Mouse (Mus musculus) lung, embryonic 16.5 days (tissue): ENCODE data around the gene Hist1h2ag. TPM values are rescaled to one million over a fixed set of nuclear protein-coding genes. Genes with fewer than 3 reads are reported as not detected.
A peak's percentile ranks its signal among the peaks of the same experiment; 100 is the strongest.

ENCODE experiments used
- ATAC-seq: fragments of 200-750 bp; cut with Nextera tagmentation; 2 replicates; pipeline ENCODE4 v1.8.0; 2017; ENCODE audit warnings: low read depth, mild to moderate bottlenecking, moderate library complexity
- H3K27ac ChIP-seq: fragments of 300-500 bp; sonication (generic); 2 replicates; pipeline ENCODE4 v1.5.1; 2014; ENCODE audit warnings: mild to moderate bottlenecking, control low read depth, low read length
- H3K27me3 ChIP-seq: fragments of 300-500 bp; sonication (generic); 2 replicates; pipeline ENCODE4 v1.6.1; 2014; ENCODE audit warnings: low read depth, low read length, mixed read lengths; ENCODE audit not compliant: control insufficient read depth, insufficient read depth
- H3K36me3 ChIP-seq: fragments of 300-500 bp; sonication (generic); 2 replicates; pipeline ENCODE4 v1.6.1; 2014; ENCODE audit warnings: low read length; ENCODE audit not compliant: control insufficient read depth, insufficient read depth
- H3K4me1 ChIP-seq: fragments of 300-500 bp; sonication (generic); replicated peaks from 2 replicates; pipeline ENCODE4 v1.6.1; 2014; ENCODE audit warnings: low read length, mixed read lengths; ENCODE audit not compliant: control insufficient read depth, insufficient read depth
- H3K4me2 ChIP-seq: fragments of 300-500 bp; sonication (generic); 2 replicates; pipeline ENCODE4 v1.6.1; 2014; ENCODE audit warnings: low read depth, low read length, control low read depth
- H3K4me3 ChIP-seq: fragments of 300-500 bp; sonication (generic); 2 replicates; pipeline ENCODE4 v1.5.1; 2014; ENCODE audit warnings: mild to moderate bottlenecking, low read length, control low read depth
- H3K9ac ChIP-seq: fragments of 300-500 bp; sonication (generic); 2 replicates; pipeline ENCODE4 v1.6.1; 2014; ENCODE audit warnings: low read length, control low read depth
- H3K9me3 ChIP-seq: fragments of 300-500 bp; sonication (generic); 2 replicates; pipeline ENCODE4 v1.6.1; 2016; ENCODE audit warnings: low read length; ENCODE audit not compliant: control insufficient read depth
- WGBS: fragments of 180-500 bp; shearing (Covaris S2); extraction: QIAGEN DNeasy Blood & Tissue Kit; methylation state at CpG from one replicate; pipeline ENCODE4 v1.1.7; 2014; 5-methylcytosine and 5-hydroxymethylcytosine counted together
- polyA plus RNA-seq: library from polyadenylated mRNA; unstranded; fragments of >200 nt; fragmentation: Nextera tagmentation; extraction: Ambion mirVana; gene quantifications from 2 replicates; pipeline ENCODE4 v1.2.1, GENCODE M21; 2015

Hist1h2ag gene
- polyA plus RNA-seq, 1 experiment from 2014 or later: 53.7 TPM

GRCm38 (mm10) chr13:22029928-22030327, 12.8 kb downstream of the Hist1h2ag start:
- H3K27ac ChIP-seq: no peak overlapping the region
- H3K36me3 ChIP-seq: no peaks in the 10 kb centered on the region
- no peaks in the 10 kb centered on the region for H3K27me3 ChIP-seq
- WGBS: 42% methylated on average over 8 of the region's 8 CpGs
- no peak overlapping the region for H3K4me3 ChIP-seq
- no peaks in the 10 kb centered on the region for H3K9me3 ChIP-seq
- H3K4me2 ChIP-seq: peak overlapping the region; percentile 65; the same call in 1 of the 2 replicates
- no peak overlapping the region for H3K9ac ChIP-seq
- H3K4me1 ChIP-seq: peaks cover 15% of the 10 kb centered on the region
- no peak for ATAC-seq

- Histone ChIP-seq H3K4me1 (peaks cover 6% of the 10 kb centered on the region), H3K9ac (peak overlapping the region; percentile 70), H3K36me3 (no peaks in the 10 kb centered on the region), H3K4me3 (peak overlapping the region; percentile 62), H3K27me3 (no peaks in the 10 kb centered on the region), H3K27ac (peak overlapping the region; percentile 90), H3K9me3 (no peaks in the 10 kb centered on the region), H3K4me2 (peak overlapping the region; percentile 65)
- WGBS: under 1% methylated on average over 40 of the region's 40 CpGs
- peak; percentile 84 for ATAC-seq
Observed at GRCm38 (mm10) chr13:22028673-22029460, 13.9 kb downstream of the Hist1h2ag start.

DNA sequence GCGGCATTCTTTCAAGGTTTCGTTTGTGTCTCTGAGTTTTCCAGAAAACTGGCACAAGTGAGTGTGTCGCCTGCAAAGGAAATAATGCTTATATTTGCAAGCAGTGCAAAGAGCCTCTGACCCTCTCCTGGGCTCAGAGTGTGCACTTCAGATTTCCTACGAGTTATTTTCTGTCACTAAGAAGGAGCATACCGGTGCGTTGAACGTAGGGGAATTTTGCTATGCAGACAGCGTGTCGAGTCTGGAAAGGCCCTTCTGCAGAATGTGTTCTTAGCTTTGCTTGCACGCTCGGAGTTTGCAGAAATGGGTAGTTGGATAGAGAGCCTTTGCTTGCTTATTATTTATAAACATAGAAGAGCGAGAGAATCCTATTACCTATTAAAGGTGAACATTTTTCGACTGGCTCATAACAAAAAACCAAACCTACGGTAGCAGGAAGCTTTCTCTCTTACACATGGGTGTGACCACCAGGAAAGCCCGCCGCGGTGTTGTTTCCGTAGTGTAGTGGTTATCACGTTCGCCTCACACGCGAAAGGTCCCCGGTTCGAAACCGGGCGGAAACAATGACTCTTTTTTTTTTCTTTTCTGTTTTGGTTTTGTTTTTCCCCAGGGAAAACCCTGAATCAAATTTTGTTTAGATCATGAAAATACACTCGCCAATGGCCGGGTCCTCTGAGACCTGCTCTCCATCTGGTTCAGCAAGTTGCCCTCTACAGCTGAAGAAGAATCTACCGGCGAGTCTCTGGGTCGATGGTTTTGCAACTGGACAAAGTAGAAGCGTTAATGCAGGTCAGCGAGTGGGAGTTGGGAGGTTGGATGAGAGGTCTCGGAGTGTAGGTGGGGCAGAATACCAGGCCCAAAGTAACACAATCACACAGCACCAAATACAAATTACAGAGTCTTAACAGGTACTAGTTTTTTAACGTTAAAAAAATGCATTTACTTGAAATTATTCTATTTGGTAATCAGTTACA, 16.4 kb downstream of the Hist1h2ag start:
- peak overlapping the region; percentile 61 for H3K9ac ChIP-seq
- no peaks in the 10 kb centered on the region for H3K9me3 ChIP-seq
- peak overlapping the region; percentile 56 for H3K27ac ChIP-seq
- under 1% methylated on average over 35 of the region's 35 CpGs for WGBS
- no peaks in the 10 kb centered on the region for H3K36me3 ChIP-seq
- ATAC-seq: no peak
- H3K4me2 ChIP-seq: peak overlapping the region; percentile 71
- H3K4me1 ChIP-seq: peaks cover 6% of the 10 kb centered on the region; the same call in 1 of the 2 replicates
- H3K4me3 ChIP-seq: peak overlapping the region; percentile 53
- no peaks in the 10 kb centered on the region for H3K27me3 ChIP-seq

GRCm38 (mm10) chr13:22022241-22022640, 20.5 kb downstream of the Hist1h2ag start:
- H3K27ac ChIP-seq: peak overlapping the region; percentile 49
- under 1% methylated on average over 9 of the region's 9 CpGs for WGBS

DNA sequence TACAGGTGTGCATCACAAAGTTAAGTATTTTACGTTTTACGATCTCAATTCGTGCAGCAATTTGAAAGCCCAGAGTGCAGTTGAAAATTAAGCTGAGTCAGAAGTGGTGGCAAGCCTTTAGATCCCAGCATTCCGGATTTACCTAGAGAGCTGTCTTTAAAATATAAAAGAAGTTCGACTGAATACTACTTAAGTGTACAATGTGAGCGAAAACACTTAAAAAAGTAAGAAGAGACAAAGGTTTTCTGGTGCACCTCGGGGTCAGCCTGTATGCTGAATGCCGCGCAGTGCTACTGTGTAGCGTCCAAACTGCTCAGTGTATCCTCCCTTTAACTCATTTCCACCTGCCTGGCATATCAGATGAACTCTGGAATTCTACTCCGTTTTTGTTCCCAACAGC, 21.2 kb downstream of the Hist1h2ag start:
- H3K27ac ChIP-seq: peak overlapping the region; percentile 49

More at GRCm38 (mm10) chr13:22022241-22022640, 20.5 kb downstream of the Hist1h2ag start:
- peak; percentile 73 for ATAC-seq
- Histone ChIP-seq H3K9ac (peak overlapping the region; percentile 65), H3K4me1 (peaks cover 8% of the 10 kb centered on the region; the same call in 1 of the 2 replicates), H3K36me3 (no peaks in the 10 kb centered on the region), H3K27me3 (no peaks in the 10 kb centered on the region; the same call in 1 of the 2 replicates), H3K9me3 (no peaks in the 10 kb centered on the region), H3K4me3 (peak overlapping the region; percentile 46), H3K4me2 (peak overlapping the region; percentile 87)

GRCm38 (mm10) chr13:22020901-22021339, 21.8 kb downstream of the Hist1h2ag start:
- peak overlapping the region; percentile 65 for H3K9ac ChIP-seq
- peak overlapping the region; percentile 87 for H3K4me2 ChIP-seq
- no peaks in the 10 kb centered on the region; the same call in 1 of the 2 replicates for H3K27me3 ChIP-seq
- H3K27ac ChIP-seq: peak overlapping the region; percentile 49; the same call in 1 of the 2 replicates
- no peaks in the 10 kb centered on the region for H3K9me3 ChIP-seq
- peak overlapping the region; percentile 46 for H3K4me3 ChIP-seq
- no peaks in the 10 kb centered on the region for H3K36me3 ChIP-seq
- ATAC-seq: peak; percentile 68
- peaks cover 9% of the 10 kb centered on the region; the same call in 1 of the 2 replicates for H3K4me1 ChIP-seq
- under 1% methylated on average over 8 of the region's 8 CpGs for WGBS

More for the DNA sequence above, 21.2 kb downstream of the Hist1h2ag start:
- no peak; the same call in 1 of the 2 replicates for ATAC-seq
- Histone ChIP-seq H3K4me3 (peak overlapping the region; percentile 46), H3K27me3 (no peaks in the 10 kb centered on the region; the same call in 1 of the 2 replicates), H3K9me3 (no peaks in the 10 kb centered on the region), H3K9ac (peak overlapping the region; percentile 65), H3K4me2 (peak overlapping the region; percentile 87), H3K4me1 (peaks cover 8% of the 10 kb centered on the region; the same call in 1 of the 2 replicates), H3K36me3 (no peaks in the 10 kb centered on the region)
- under 1% methylated on average over 11 of the region's 11 CpGs for WGBS

- peak overlapping the region; percentile 87 for H3K4me2 ChIP-seq
- H3K9ac ChIP-seq: peak overlapping the region; percentile 29
- peak; percentile 44; the same call in 1 of the 2 replicates for ATAC-seq
- H3K27me3 ChIP-seq: peaks cover 3% of the 10 kb centered on the region
- under 1% methylated on average over 44 of the region's 44 CpGs for WGBS
- H3K27ac ChIP-seq: no peak overlapping the region
- H3K4me3 ChIP-seq: peak overlapping the region; percentile 46
- peaks cover 7% of the 10 kb centered on the region; the same call in 1 of the 2 replicates for H3K4me1 ChIP-seq
- peaks cover 3% of the 10 kb centered on the region; the same call in 1 of the 2 replicates for H3K9me3 ChIP-seq
- no peaks in the 10 kb centered on the region for H3K36me3 ChIP-seq
Observed at GRCm38 (mm10) chr13:22019934-22020835, 22.6 kb downstream of the Hist1h2ag start.
